Mouse (Mus musculus) layer of hippocampus, adult 2 months (tissue): ENCODE results near the gene Dhx38. TPM values are rescaled to one million over a fixed set of nuclear protein-coding genes. Genes with fewer than 3 reads are reported as not detected.
A peak's percentile ranks its signal among the peaks of the same experiment; 100 is the strongest.

Experiments
- DNase-seq, 2 experiments: peaks; one replicate each; pipeline ENCODE4 v3.0.0; 2022; ENCODE audit warnings: low spot score in 2 of 2
- H3K27ac ChIP-seq: fragments of 200-600 bp; 2 replicates; pipeline ENCODE4 v1.8.1; 2022
- H3K4me3 ChIP-seq: fragments of 200-600 bp; 2 replicates; pipeline ENCODE4 v1.8.1; 2022; ENCODE audit warnings: mild to moderate bottlenecking
- CTCF ChIP-seq: fragments of 200-600 bp; conservative IDR thresholded peaks from 2 replicates; pipeline ENCODE4 v1.8.1; 2022; ENCODE audit warnings: antibody characterized with exemption, mild to moderate bottlenecking, moderate library complexity
- total RNA-seq, 2 experiments: library from RNA; stranded (reverse); gene quantifications; 2 replicates each; pipeline ENCODE4 v1.2.3; 2021

Dhx38 gene
- total RNA-seq, 2 experiments from 2014 or later = 28.0 to 30.1 TPM

GRCm38 (mm10) chr8:109586972-109587504 is 21.4 kb upstream of the Dhx38 start:
- DNase-seq = no peak
- H3K27ac ChIP-seq = no peak overlapping the region
- no peak for TF ChIP-seq CTCF
- H3K4me3 ChIP-seq = no peak overlapping the region

- no peak overlapping the region for H3K4me3 ChIP-seq
- no peak overlapping the region for H3K27ac ChIP-seq
- DNase-seq = no peak
- TF ChIP-seq CTCF = no peak
Observed at GRCm38 (mm10) chr8:109585652-109586051, 20.0 kb upstream of the Dhx38 start.

DNA sequence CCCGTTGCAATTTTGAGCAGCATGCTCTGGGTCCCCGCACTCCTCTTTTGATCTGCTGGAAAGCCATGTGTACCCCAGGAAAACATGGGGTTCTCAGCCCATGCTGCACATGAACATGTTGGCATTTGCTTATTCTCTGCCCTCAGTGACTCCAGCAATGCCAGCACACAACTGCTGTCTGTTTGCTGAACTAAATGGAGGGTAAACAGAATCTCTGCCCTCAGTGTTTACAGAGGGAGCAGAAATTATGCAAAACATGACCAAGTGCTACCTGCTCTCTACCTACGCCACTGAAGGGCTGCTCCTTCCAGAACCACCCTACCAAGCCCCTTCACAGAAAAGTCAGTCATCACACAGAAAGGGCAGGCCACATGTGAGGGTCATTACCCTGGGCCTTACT is 19.2 kb upstream of the Dhx38 start:
- no peak for DNase-seq
- no peak for TF ChIP-seq CTCF
- Histone ChIP-seq H3K4me3 (no peak overlapping the region), H3K27ac (no peak overlapping the region)

DNA sequence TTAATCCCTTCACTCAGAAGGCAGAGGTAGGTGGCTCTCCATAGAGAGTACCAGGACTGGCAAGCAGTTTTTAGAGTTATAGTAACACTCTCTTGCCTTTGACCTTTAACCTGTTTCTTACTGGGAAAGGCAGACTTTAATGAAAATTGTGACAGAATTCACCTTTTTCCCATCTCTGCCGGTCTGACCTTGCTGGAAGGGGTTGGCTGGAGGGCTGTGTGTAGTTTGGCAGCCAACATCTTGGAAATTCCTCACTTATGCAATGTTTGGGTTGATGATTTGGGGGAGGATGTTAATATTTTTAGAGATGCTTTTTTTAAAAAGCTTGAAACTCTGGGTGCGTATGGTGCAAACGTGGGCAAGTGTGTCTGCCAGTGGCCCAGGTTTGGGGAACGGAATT is 18.6 kb upstream of the Dhx38 start:
- no peak for TF ChIP-seq CTCF
- Histone ChIP-seq H3K4me3 (no peak overlapping the region), H3K27ac (no peak overlapping the region)
- no peak for DNase-seq

GRCm38 (mm10) chr8:109578900-109579301 is 13.2 kb upstream of the Dhx38 start, which contains the start of gene Hp:
TSS of gene Hp (minus strand) at chr8:109579172.
- TF ChIP-seq CTCF = no peak
- no peak within 1 kb of the TSS for H3K27ac ChIP-seq
- H3K4me3 ChIP-seq = no peak within 1 kb of the TSS
- no peak for DNase-seq

GRCm38 (mm10) chr8:109576311-109576710 is 10.7 kb upstream of the Dhx38 start:
- Histone ChIP-seq H3K27ac (no peak overlapping the region), H3K4me3 (no peak overlapping the region)
- TF ChIP-seq CTCF = no peak
- no peak for DNase-seq

GRCm38 (mm10) chr8:109571139-109571538 is 5.5 kb upstream of the Dhx38 start:
- no peak overlapping the region for H3K27ac ChIP-seq
- H3K4me3 ChIP-seq = no peak overlapping the region
- no peak for DNase-seq
- no peak for TF ChIP-seq CTCF

DNA sequence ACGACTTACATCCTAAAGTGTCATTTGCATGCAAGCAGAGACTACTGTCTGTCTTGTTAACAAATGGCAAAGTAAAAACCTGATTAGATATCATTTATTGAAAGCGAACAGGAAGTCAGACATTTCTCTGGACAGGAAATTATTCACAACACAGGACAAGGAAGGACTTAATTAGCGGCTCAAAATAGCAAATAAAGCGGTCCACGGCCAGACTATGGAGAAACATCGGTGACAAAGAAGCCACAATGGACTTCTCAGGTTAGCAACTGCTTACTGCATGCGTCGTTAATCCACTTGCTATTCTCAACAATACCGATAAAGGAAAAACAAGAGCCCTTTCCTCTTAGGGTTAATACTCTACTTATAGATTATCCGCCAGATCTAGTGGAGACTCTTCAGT is 895 bp downstream of the Dhx38 start:
- no peak for TF ChIP-seq CTCF
- Histone ChIP-seq H3K27ac (peak overlapping the region; percentile 95), H3K4me3 (peak overlapping the region; percentile 71)
- DNase-seq = no peak

DNA sequence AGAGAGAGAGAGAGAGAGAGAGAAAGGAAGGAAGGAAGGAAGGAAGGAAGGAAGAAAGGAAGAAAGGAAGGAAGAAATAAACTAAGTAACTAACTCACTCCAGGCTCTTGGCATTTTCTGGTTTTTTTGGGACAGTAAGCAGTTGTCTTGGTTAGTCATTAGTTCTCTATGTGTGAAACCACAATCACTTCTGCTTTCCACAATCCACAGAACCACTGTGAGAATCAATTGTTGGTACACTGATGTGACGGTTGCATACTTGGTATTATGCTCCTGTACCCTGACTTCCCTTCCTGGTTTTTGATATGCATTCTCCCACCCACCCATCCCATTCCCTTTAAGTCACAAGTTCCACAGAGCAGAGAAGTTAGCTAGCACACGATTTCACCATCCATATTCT is 1.8 kb downstream of the Dhx38 start:
- Histone ChIP-seq H3K4me3 (no peak overlapping the region), H3K27ac (no peak overlapping the region)
- TF ChIP-seq CTCF = no peak
- no peak for DNase-seq

GRCm38 (mm10) chr8:109551663-109552062 is 14.0 kb downstream of the Dhx38 start:
- TF ChIP-seq CTCF = peak; percentile 81
- Histone ChIP-seq H3K27ac (no peak overlapping the region), H3K4me3 (no peak overlapping the region)
- DNase-seq = no peak

- Histone ChIP-seq H3K4me3 (no peak overlapping the region), H3K27ac (no peak overlapping the region)
- no peak for TF ChIP-seq CTCF
- no peak for DNase-seq
Observed at GRCm38 (mm10) chr8:109544049-109544448, 21.6 kb downstream of the Dhx38 start.

- TF ChIP-seq CTCF = no peak
- DNase-seq = peak in 1 of 2 experiments; percentile 13
- Histone ChIP-seq H3K4me3 (no peak overlapping the region), H3K27ac (0 out of 2 replicates have a peak overlapping the region, but pooled peaks have one; percentile 19)
Observed at GRCm38 (mm10) chr8:109542748-109543519, 22.7 kb downstream of the Dhx38 start.

DNA sequence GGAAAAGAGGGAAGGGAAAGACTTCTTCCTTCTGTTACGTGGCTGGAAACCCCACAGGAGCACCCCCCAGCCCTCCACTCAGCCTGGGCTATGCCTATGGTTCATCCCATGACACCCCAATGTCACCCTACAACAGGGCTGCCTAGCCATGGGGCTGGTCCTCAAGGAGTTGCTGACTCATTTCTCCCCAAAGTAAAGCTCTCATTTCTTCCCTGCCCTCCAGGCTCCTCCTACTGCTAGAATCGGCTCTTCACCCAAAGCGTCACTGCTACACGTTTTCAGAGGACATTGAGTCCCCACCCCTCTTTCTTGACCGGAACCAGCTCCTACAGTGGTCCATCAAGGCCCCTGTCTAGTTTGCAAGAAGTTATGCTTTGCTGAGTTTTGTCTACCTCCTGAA is 23.5 kb downstream of the Dhx38 start:
- no peak overlapping the region for H3K27ac ChIP-seq

GRCm38 (mm10) chr8:109536703-109537102 is 29.0 kb downstream of the Dhx38 start:
- TF ChIP-seq CTCF = peak; percentile 87
- Histone ChIP-seq H3K4me3 (no peak overlapping the region), H3K27ac (no peak overlapping the region)
- DNase-seq = peak; percentile 75 to 78

More for the DNA sequence above, 23.5 kb downstream of the Dhx38 start:
- no peak overlapping the region for H3K4me3 ChIP-seq
- no peak for DNase-seq
- no peak for TF ChIP-seq CTCF
